Mouse (Mus musculus) embryo, embryonic 10.5 days (tissue): ENCODE results near the gene Terf2.

Experiments used
- DNase-seq: peaks from one replicate; pipeline ENCODE4 v3.0.0-alpha.2; 2015; ENCODE audit warnings: low spot score

Gene Terf2

DNA sequence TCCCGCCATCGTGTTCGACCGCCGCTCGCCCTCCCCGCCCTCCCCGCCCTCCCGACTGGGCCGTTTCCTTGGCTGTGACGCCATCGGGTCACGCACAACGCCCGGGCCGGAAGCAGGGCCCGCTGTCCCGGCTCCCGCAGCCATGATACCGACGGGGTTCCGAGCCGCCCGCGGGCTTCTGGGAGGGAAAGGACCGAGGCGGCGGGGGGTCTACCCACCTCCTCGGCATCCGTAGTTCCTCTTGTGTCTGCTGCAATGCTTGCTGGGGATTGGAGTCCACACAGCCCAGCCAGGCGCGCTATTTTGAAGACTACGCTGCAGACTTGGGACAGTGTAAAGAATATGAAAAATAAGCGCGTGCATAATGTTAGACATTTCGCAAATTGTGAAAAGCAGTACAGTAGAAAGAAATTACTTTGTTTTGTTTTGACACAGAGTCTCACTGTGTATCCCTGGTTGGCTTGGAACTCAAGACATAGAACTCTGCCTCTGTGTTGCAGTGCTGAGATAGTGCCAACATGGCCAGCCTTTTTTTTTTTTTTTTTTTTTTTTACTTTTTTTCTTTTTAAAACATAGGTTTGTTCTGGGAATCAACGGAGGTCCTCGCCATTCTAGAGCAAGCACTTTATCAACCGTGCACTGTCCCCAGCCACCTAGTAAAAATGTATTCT lies at the start of gene Terf2:
Terf2 (minus strand) TSS at position 182 of the 671 bp plus-strand sequence.
- DNase-seq: peak; percentile 98

DNA sequence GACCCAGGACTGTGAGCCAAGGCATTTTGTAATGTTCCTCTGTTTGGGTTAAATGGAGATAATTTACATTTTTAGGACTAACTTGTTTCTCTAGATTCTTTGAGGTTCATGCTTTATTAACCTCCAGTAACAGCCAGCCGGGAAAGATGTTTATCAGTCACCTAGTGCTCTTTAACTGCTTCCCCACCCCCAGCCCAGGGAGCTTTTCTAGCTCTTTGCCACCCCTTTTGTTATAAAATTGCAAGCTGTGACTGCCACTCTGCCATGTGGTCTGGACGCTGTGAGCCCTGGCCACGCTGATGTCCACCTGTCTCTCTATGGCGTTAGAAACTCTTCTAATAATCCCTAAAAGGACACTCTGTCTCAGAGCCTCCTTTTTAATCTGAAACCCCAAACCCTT lies 47.2 kb upstream of the Terf2 start:
- DNase-seq: no peak

DNA sequence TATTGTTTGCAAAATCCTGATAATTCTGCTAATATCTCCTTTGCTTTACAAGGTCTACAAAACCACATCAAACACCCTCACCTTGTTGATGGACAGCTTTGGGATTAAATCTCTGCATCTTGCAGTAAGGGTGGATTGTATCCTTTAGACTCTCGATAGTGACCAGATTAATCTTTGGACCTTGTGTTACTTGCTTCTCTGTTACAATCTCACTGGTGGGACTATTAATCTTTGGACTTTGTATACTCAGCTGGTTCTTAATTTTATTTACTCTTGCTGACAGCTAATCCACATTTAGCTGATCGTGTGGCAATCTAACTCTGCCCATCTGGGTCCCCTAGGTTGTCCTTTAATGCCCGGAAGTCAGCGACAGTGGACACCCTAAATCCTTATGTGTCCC lies 46.2 kb upstream of the Terf2 start:
- DNase-seq: no peak

DNA sequence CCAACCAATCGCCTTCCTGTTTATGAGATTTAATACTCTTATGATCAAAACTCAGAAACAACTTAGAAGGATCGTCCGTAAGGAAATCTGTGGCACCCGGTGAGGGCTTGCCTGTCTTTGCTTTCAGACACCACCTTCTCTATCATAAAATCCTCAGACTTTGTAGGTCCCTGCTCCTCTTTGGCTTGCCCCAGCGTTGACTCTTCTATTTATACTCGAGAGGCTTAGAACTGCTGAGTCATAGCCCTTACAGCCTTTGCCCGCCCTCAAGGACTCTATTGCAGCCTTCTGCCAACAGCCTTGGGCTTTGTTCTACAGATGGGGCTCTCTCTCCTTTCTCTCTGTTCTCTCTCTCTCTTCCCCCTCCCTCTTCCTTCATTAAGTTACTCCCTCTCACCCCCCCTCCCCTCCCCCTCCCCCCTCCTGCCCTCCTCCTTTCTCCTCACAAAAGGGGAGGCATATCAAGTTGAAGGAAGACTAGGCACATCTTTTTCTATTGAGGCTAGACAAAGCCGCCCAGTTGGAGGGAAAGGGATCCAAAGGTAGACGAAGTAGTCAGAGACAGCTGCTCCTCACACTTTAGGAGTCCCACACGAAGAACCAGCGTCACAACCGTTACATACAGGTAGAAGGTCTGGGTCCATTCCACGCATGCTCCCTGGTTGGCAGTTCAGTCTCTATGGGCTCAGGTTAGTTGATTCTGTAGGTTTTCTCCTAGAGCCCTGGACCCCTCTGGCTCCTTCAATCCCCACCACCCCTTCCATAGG lies 43.5 kb upstream of the Terf2 start:
- peak; percentile 71 for DNase-seq

DNA sequence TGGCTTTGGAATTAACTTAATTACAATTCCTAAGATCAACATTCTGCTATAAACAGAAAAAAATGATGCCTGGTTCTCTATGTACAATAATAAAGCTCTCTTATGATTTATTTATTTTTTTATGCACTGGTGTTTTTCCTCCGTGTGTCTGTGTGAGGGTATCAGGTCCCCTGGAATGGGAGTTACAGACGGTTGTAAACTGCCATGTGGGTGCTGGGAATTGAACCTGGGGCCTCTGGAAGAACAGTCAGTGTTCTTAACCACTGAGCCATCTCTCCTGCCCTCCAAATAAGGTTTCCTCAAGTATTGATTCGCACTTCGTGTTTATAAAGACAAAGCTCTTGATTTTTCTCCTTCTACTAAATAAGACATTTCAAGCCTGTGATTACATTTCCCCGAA lies 42.0 kb upstream of the Terf2 start:
- no peak for DNase-seq

DNA sequence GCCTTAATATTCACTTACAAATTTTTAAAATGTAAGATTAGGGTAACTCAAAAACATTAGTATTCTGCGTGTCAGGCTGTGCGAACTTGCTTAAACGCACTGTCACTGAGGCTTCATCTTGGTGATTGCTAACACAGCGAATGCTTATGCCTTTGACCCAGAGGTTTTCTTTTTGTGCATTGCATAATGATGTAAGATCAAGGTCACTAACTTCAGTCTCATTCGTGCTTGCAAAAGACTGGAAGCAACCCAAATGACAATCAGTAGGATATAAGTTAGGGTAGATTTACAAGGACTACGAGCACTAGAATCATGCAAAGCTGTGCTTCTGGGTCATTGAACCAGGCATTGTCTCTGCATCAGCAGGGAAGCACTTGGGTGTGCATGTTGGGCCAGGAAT lies 41.2 kb upstream of the Terf2 start:
- no peak for DNase-seq

DNA sequence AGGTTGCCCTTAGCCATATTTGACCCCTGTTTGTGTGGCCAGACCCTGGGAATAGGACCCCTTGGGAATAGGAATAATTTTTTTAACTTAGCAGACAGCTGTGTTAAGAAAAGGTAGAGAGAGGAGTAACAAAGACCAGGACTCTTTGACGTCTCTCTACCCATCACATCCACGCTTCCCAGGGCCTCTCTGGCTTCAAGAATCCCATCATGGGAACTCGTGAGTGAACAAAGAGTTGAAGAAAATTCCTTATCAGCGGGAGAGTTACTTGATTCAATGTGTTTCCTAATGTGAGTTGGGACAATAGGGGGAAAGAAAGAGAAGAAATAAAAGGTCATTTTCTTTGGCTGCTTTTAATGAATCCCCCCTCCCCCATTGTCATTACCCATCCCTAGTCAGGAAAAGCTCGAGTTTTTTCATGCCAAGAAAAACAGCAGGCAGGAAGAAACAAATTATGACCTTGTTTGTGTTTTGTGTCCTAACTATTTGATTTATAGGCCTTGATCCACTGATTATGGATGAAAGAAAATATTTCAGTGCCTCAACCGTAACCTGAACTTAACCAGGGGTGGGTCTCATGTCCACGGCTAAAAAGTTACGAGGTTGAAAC lies 39.8 kb upstream of the Terf2 start:
- DNase-seq: peak; percentile 57

DNA sequence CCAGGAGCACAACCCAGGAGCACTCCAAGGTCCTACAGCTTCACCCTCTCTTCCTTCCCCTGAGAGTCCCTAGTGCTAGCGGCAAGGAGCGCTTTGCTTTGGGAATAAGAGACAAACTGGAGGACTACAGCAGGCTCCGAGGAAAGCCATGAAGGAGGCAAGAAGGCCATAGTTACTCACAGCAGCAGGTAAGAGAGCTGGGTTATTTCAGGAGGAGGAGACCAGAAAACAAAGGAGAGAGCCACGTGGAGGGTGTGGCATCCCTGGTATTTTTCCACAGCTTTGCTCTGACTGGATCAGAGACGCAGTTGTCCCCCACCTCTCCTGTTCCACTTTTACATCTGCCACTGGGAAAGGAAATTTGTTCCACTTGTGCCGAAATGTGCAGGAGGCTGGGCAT lies 37.5 kb upstream of the Terf2 start:
- no peak for DNase-seq

DNA sequence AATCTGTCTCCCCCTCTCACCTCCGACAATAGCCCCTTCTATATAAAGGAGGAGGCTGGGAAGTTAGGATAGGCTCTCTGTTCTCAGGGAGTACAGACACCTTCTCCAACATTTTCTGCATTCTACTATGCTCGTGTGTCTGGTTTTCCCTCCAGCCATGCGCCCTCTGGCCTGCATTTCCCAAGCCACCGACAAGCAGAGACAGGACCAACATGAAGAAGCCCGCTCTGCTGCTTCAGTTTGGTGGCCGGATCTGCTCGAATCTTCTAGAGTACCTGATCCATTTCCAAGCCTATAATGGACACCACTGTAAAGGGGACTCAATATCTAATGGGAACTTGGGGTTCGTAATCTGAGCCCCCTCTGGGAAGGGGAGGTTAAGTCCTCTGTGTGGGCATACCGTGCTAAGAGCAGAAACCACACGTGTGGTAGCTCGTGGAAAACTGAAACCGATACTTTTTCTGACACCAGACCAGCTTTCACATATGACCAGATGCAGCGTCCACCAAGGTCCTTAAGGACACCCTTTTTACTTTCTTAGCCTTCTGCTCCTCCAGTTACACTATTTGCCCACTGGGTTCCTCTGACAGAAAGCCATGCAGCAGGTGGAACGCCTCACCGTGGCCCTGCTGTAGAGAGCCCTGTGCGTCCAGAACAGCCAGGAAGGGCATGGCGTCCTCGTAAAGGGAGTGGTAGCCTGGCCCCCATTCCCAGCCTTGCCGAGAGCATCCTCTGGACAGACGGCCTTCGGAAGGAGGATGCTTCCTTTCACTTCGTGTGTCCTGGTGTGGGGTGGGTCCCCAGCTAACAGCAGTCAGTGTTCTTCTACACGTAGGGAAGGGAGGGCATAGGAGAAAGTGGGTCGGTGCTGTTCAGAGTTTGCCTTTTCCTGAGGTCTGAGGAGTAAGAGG lies 36.5 kb upstream of the Terf2 start:
- no peak for DNase-seq

DNA sequence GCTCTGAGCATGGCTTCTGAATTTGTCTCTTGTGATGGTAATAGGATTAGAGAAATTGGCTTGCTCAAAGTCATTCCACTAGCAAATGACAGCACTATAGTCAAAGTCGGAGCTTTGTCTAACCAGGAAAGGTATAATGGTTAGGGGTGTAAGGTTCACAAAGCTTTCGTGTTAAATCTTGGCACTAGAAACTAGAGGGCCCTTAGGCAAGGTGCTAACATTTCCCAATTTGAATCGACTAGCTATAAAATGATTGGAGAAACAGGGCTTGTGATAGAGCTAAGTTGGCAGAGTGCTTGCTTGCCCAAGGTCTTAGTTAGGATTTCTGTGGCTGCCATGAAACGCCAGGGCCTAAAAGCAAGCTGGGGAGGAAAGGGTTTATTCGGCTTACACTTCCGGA lies 33.7 kb upstream of the Terf2 start:
- no peak for DNase-seq

DNA sequence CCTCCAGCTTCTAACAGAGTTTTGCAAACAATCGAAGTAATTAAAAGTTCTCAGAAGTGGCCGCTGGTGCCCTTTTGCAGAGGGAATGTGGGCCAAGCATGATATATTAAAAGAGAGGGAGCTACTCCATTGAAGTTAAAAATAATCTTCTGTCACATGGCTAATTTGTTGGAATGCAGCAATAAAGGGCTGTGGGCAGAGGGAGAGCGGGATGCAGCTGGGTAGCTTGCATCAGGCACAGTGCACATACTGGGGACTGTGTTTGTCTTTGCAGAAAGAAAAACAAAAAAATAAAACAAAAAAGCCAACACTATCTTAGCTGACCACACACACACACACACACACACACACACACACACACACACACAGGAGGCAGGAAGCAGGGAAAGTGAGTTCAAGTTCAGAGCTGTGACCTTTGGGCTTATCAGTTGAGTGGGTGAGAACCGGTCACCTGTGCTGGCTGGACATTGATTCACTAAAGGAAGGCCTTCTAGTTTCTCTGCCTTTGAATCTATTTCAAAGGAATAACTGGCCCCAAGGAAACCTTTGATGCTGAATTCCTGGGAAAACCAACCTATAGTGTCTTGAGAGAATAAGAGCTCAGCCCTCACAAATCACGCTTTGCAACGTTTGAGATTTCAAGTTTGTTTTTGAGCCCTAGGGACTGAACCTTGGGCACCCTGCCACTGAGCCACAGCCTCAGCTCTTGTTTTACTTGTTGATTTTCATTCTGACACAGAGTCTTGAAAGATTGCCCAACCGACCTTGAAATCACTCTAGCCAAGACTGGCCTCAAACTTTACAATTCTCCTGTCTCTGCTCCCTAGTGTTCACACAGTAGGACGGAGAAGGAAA lies 33.1 kb upstream of the Terf2 start:
- no peak for DNase-seq

DNA sequence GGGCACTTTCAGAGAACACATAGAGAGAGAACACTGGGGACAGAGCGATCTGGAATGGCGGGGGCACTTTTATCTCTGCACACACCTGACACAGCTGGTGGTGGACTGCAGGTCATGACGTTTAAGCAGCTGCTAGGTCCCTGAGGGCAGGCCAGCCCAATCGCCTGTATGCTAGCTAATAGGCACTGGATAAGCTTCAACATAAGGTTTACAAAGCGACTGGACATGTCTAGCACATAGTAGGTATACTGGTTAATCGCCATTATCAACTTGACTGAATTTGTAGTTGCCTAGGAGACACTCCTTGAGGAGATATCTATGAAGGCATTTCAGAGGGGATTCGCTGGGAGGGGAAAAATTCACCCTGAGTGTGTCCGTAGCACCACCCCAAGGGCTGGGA lies 28.0 kb upstream of the Terf2 start:
- no peak for DNase-seq

DNA sequence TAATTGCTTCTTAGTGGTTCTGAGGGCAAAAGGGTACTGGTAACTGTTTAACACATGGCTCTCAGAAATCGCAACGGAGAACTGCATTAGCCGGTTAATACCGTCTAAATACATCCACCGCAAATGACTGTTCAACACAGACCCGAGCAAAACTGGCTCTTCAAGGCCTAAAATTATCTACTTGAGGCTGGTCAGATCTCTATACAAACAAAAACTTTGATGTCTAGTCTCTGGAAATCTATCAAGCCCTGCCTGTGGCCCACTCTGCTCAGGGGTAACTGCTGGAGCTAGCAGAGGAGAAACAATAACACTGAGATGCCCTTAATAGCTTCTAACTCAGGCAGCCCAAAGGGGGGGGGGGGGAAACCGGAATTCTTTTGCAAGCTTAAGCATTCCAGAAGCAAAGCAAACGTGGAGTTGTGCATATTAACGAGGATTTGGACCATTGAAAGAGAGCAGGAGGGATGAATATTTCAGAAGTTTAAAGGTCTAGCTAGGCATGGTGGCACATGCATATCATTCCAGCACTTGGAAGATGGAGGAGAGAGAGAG lies 26.8 kb upstream of the Terf2 start:
- peak; percentile 66 for DNase-seq

DNA sequence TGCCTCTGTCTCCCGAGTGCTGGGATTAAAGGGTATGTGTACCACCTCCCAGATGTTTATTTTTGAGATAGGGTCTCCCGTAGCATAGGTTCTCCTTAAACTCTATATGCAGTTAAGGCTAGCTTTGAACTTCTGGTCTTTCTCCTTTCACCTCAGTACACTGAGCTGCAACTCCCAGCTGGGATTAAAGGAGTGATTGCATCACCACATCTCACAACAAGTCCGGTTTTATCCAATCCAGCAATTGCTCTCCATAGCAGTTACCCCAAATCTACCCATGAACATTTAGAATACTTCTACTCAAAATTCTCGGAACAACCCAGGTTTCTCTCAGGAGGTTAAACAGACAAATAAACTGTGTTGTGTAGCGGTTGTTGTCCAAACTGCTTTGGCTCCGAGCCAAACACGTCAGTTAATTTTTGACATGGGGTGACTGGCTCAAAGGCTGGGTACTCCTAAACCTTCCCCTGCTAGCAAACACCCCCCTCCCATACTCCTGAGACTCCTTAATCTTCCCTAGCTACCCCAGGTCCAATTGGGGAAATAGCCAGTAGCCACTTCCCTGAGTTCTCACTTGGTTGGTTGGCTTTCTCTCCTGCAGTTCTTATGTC lies 25.4 kb upstream of the Terf2 start:
- DNase-seq: no peak

DNA sequence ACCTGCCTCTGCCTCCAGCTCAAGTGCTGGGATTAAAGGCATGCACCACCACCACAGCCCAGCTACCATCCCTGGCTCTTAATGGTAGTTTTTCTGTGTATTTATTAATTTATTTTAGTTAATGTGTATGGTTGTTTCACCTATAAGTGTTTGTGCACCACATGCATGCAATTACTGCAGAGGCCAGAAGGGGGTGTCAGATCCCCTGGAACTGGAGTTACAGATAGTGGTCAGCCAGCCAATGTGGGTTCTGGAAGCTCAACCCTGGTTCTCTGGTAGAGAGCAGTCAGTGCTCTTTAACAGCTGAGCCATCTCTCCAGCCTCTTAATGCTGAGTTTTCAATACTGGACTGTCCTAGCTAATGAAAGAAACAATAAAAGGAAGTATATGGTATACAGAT lies 24.5 kb upstream of the Terf2 start:
- DNase-seq: no peak

DNA sequence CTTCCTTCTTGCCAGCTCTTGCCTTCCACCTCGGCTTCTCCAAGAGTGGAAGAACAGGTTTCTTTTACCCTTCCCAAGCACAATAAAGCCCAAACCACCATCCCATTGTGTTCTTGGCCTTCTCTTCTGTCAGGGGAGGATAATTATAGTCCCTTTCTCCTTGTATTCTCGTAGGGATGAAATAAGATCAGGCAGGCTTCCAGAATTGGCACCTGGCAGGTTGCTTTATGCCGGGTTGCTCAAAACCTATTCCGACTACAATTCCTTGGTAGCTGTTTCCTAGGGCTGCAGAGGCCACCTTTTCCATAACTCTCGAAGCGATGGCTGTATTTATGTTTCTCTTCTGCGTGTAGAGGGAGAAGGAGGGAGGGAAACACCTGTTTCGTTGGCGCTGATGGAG lies 23.1 kb upstream of the Terf2 start:
- DNase-seq: no peak

DNA sequence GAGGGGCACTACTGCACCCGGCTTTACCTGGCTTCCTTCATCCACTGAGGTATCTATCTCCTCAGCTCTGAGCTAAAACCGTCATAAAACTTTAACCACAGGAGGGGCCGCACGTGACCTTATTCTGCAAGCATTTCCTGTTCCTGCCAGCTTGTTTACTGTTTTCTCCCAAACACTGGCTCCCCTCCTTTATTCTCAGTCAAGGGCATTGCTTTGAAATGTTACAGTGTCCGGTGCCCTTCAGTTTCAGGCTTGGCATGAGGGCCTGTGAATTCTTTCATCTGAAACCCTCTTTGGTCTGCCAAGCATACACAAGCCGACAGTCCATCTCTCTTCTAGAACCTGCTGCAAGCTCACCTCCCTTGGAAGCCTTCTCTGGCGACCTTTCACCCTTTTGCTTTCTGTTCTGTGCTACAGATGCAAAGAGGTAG lies 22.5 kb upstream of the Terf2 start:
- DNase-seq: no peak

DNA sequence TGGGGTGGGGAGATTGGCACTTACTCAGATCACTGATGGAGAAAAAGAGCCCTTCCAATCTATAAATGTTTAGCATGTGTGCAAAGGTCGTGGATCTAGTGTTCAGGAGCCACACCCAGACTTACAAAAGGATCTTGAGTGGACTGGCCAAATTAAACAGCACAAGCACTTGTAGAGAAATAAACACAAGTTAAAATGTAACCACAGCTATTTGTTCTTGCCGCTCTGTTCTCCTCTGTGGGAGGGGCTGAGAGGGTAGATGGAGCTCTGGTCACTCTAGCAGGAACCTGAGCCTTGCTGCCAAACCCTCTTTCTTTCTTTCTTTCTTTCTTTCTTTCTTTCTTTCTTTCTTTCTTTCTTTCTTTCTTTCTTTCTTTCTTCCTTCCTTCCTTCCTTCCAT lies 20.7 kb upstream of the Terf2 start:
- no peak for DNase-seq

DNA sequence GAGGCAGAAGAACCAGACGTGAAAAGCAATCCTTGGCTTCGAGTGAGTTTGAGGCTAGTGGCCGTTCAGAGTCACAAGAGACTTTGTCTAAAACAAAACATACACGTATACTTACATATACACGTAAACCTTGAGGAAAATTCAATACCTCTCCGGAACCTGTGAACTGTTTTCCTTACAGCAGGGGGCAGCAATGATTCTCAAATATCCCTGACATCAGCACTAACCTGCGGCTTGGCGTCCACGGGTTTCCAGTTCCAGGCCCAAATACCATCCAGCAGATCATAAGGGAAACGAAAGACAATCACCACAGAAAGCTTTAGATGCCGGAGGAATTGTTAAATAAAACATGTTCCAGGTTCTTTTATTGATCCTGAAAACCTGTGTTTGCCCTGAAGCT lies 19.7 kb upstream of the Terf2 start:
- DNase-seq: peak; percentile 93

DNA sequence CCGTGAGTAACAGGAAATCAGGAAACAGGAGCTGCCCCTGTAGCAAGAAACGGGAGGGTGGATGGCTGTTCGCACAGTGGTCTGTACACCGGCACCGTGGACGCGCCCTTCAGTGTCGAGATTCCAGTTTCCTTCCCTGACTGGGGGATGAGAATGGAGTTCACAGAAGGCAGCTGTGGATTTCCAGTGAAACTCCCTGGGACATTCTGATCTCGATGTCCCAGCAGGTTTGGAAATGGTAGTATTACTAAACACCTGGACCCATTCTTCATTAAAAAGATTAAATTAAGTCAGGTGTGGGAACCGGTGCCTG lies 18.6 kb upstream of the Terf2 start:
- no peak for DNase-seq
